Mouse (Mus musculus) forebrain, embryonic 12.5 days (tissue): ENCODE results near the gene Nt5dc3. TPM values are rescaled to one million over a fixed set of nuclear protein-coding genes. Genes with fewer than 3 reads are reported as not detected.

Experiments
- ATAC-seq: fragments of 200-750 bp; cut with Nextera tagmentation; 2 replicates; pipeline ENCODE4 v1.8.0; 2017; ENCODE audit warnings: moderate TSS enrichment; ENCODE audit not compliant: low FRiP score
- H3K27ac ChIP-seq: fragments of 300-500 bp; sonication (generic); 2 replicates; pipeline ENCODE4 v1.5.1; 2016; ENCODE audit warnings: mild to moderate bottlenecking
- H3K27me3 ChIP-seq: fragments of 300-500 bp; sonication (generic); 2 replicates; pipeline ENCODE4 v1.6.1; 2016; ENCODE audit warnings: mild to moderate bottlenecking
- H3K36me3 ChIP-seq: fragments of 300-500 bp; sonication (generic); replicated peaks from 2 replicates; pipeline ENCODE4 v1.6.1; 2016; ENCODE audit warnings: mild to moderate bottlenecking
- H3K4me1 ChIP-seq: fragments of 300-500 bp; sonication (generic); 2 replicates; pipeline ENCODE4 v1.6.1; 2016
- H3K4me2 ChIP-seq: fragments of 300-500 bp; sonication (generic); 2 replicates; pipeline ENCODE4 v1.6.1; 2016; ENCODE audit warnings: mild to moderate bottlenecking, moderate library complexity
- H3K4me3 ChIP-seq: fragments of 300-500 bp; sonication (generic); replicated peaks from 2 replicates; pipeline ENCODE4 v1.5.1; 2016; ENCODE audit warnings: mild to moderate bottlenecking
- H3K9ac ChIP-seq: fragments of 300-500 bp; sonication (generic); 2 replicates; pipeline ENCODE4 v1.6.1; 2016; ENCODE audit warnings: mild to moderate bottlenecking
- H3K9me3 ChIP-seq: fragments of 300-500 bp; sonication (generic); 2 replicates; pipeline ENCODE4 v1.6.1; 2016
- WGBS: fragments of 180-500 bp; shearing (Covaris S2); methylation state at CpG from one replicate; pipeline ENCODE4 v1.1.7; 2016; 5-methylcytosine and 5-hydroxymethylcytosine counted together
- polyA plus RNA-seq: library from polyadenylated mRNA; unstranded; fragments of >200 nt; fragmentation: Nextera tagmentation; extraction: Ambion mirVana; gene quantifications from 2 replicates; pipeline ENCODE4 v1.2.1, GENCODE M21; 2016

Gene Nt5dc3
- polyA plus RNA-seq, 1 experiment from 2014 or later = 2.4 TPM

DNA sequence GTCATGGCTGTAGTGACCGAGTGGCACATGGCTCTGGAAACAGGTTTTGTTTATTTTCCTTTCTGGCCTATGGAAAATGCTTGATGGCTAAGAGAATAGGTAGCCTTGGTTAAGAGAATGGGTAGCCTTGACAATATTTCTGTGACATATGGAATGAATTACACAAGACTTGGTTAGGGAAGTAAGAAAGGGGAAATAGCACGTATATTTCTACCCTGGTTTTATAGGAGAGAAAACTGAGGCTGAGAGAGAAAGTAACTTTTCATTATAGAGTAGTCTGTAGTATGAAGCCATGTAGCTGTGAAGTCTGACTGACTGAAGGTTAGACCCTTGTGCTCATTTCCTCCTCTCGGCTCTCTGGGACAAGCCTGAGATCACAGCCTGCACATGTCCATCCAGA, 48.1 kb downstream of the Nt5dc3 start:
- Histone ChIP-seq H3K36me3 (no peaks in the 10 kb centered on the region; the same call in 1 of the 2 replicates), H3K4me2 (no peak overlapping the region), H3K27ac (no peak overlapping the region), H3K4me3 (no peak overlapping the region), H3K4me1 (peaks cover 7% of the 10 kb centered on the region; the same call in 1 of the 2 replicates), H3K9ac (no peak overlapping the region), H3K9me3 (0 out of 2 replicates have a peak, but pooled peaks cover 6% of the 10 kb centered on the region), H3K27me3 (no peaks in the 10 kb centered on the region)
- ATAC-seq = no peak
- WGBS = 88% methylated on average over 3 of the region's 3 CpGs

- peaks cover 7% of the 10 kb centered on the region; the same call in 1 of the 2 replicates for H3K4me1 ChIP-seq
- H3K9me3 ChIP-seq = 0 out of 2 replicates have a peak, but pooled peaks cover 6% of the 10 kb centered on the region
- no peak overlapping the region for H3K4me3 ChIP-seq
- WGBS = 86% methylated on average over 15 of the region's 15 CpGs
- H3K27me3 ChIP-seq = no peaks in the 10 kb centered on the region
- H3K9ac ChIP-seq = no peak overlapping the region
- no peaks in the 10 kb centered on the region; the same call in 1 of the 2 replicates for H3K36me3 ChIP-seq
- H3K27ac ChIP-seq = no peak overlapping the region
- no peak overlapping the region for H3K4me2 ChIP-seq
- no peak for ATAC-seq
Measured at GRCm38 (mm10) chr10:86828221-86829135, 49.7 kb downstream of the Nt5dc3 start.

- H3K27me3 ChIP-seq = no peaks in the 10 kb centered on the region
- H3K27ac ChIP-seq = no peak overlapping the region
- H3K9ac ChIP-seq = no peak overlapping the region
- H3K4me2 ChIP-seq = no peak overlapping the region
- WGBS = 84% methylated on average over 2 of the region's 2 CpGs
- 0 out of 2 replicates have a peak, but pooled peaks cover 6% of the 10 kb centered on the region for H3K9me3 ChIP-seq
- ATAC-seq = no peak
- no peak overlapping the region for H3K4me3 ChIP-seq
- no peaks in the 10 kb centered on the region; the same call in 1 of the 2 replicates for H3K36me3 ChIP-seq
- peaks cover 5% of the 10 kb centered on the region; the same call in 1 of the 2 replicates for H3K4me1 ChIP-seq
Measured at GRCm38 (mm10) chr10:86829515-86829914, 50.7 kb downstream of the Nt5dc3 start.

DNA sequence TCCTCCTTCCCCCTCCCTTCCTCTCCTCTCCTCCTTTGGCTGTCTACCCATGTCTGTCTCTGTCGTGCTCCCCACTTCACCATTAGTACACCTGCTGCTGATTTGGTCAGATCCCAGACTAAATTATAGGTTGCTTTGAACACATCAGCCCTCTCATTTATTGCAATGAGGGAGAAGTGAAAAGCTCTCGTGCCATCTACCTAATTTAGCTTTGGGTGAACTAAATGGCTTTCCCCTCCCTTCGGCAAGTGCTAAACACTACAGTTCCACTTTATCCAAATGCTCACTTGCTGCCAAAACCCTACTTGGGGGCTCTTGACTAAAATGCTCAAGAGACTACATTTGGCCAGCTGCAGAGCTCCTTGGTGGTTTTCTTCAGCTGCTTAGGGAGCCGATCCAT, 58.0 kb downstream of the Nt5dc3 start:
- Histone ChIP-seq H3K36me3 (no peaks in the 10 kb centered on the region; the same call in 1 of the 2 replicates), H3K4me2 (no peak overlapping the region), H3K9ac (no peak overlapping the region), H3K4me3 (no peak overlapping the region), H3K4me1 (no peaks in the 10 kb centered on the region; the same call in 1 of the 2 replicates), H3K27me3 (no peaks in the 10 kb centered on the region), H3K27ac (no peak overlapping the region), H3K9me3 (no peaks in the 10 kb centered on the region)
- ATAC-seq = no peak
- WGBS = 53% methylated on average over 4 of the region's 4 CpGs

DNA sequence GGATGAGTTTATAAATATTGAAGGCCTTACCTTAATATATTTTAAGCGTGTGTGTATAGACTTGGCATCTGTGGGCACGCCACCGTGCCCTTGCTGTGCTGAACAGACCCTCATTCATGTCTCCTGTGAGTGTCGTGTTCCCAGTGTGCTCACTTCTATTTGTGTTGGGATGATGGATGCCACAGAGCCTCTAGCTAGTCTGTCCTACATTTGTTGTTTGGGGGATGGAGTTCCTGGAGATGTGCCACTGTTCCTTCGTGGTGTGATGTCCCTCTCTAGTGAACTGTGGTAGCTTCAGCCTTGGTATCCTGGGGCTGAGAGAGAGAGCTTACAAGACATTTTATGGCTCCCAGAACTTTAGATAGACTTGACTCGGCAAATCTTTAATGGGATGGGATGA, 60.0 kb downstream of the Nt5dc3 start:
- 91% methylated on average over 6 of the region's 6 CpGs for WGBS

DNA sequence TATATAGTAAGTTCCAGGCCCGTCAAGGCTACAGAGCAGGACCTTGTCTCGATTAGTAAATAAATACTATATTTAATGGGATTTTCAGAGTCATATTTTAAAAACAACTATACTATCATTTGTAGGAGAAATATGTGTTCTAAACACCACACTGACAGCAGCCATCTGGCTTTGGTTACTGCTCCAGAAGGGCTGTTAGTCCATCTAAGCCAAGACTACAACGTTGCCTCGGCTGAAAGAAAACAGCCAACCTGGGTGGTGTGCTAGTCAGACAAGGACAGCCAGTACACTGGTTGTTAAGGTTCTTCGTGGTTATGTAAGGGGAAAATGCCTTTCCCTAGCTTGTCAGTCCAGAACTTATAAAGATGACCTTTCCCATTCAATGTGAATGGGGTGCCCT, 63.9 kb downstream of the Nt5dc3 start:
- Histone ChIP-seq H3K9me3 (no peaks in the 10 kb centered on the region), H3K4me2 (no peak overlapping the region), H3K4me1 (no peaks in the 10 kb centered on the region), H3K27ac (no peak overlapping the region), H3K4me3 (no peak overlapping the region), H3K9ac (no peak overlapping the region), H3K27me3 (no peaks in the 10 kb centered on the region), H3K36me3 (no peaks in the 10 kb centered on the region)
- no peak for ATAC-seq
- 90% methylated on average over 5 of the region's 5 CpGs for WGBS

More for the DNA sequence above, 60.0 kb downstream of the Nt5dc3 start:
- Histone ChIP-seq H3K27me3 (no peaks in the 10 kb centered on the region), H3K4me2 (no peak overlapping the region), H3K9ac (no peak overlapping the region), H3K9me3 (no peaks in the 10 kb centered on the region), H3K4me3 (no peak overlapping the region), H3K36me3 (no peaks in the 10 kb centered on the region; the same call in 1 of the 2 replicates), H3K27ac (no peak overlapping the region), H3K4me1 (no peaks in the 10 kb centered on the region; the same call in 1 of the 2 replicates)
- ATAC-seq = no peak

DNA sequence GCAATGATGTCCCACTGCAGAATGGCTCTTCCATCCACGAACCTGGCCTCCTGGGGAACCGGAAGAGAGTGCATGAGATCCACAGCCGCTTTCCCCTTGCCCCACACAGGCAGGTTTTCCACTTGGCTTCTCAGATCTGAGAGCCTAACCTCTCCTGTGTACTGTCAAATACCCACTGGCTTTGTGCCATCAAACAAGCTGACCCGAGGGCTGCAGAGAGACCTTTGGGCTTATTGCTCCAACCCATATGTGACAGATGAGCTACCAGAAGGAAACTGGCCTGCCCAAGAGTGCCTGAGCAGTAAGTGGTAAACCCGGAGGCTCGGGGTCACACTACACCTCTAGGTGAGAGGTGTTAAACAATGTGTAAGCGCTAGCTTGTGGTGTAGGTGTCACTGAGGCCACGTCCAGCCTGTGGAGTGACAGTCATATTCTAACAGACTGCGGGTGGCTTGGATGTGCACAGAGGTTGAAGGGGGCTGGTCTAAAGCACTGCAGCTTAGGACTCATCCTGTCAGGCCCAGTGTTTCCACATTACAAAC, 68.2 kb downstream of the Nt5dc3 start:
- no peaks in the 10 kb centered on the region for H3K9me3 ChIP-seq
- H3K4me1 ChIP-seq = no peaks in the 10 kb centered on the region
- no peak for ATAC-seq
- no peak overlapping the region for H3K9ac ChIP-seq
- H3K4me2 ChIP-seq = no peak overlapping the region
- H3K4me3 ChIP-seq = no peak overlapping the region
- H3K27ac ChIP-seq = no peak overlapping the region
- no peaks in the 10 kb centered on the region for H3K36me3 ChIP-seq
- 88% methylated on average over 9 of the region's 9 CpGs for WGBS
- H3K27me3 ChIP-seq = no peaks in the 10 kb centered on the region

DNA sequence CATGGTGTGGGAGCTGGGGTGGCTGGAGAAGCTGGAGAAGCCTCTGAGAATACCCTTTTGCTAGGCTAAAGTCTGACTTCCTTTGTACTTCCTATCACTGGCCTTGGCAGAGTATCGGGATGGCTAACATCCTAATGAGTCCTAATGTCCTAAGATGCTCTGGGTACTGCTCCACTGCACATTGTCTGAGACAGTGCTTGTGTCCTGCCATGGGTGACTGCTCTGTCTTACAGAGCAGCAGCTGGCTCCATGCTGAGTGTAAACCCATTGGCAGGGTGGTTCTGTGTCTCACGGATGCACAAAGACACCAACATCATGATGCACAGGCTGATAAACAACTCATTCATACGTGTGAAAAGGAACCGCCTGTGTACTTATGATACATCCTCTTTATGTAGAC, 70.3 kb downstream of the Nt5dc3 start:
- Histone ChIP-seq H3K4me2 (no peak overlapping the region), H3K4me3 (no peak overlapping the region)
- 88% methylated on average over 4 of the region's 4 CpGs for WGBS

DNA sequence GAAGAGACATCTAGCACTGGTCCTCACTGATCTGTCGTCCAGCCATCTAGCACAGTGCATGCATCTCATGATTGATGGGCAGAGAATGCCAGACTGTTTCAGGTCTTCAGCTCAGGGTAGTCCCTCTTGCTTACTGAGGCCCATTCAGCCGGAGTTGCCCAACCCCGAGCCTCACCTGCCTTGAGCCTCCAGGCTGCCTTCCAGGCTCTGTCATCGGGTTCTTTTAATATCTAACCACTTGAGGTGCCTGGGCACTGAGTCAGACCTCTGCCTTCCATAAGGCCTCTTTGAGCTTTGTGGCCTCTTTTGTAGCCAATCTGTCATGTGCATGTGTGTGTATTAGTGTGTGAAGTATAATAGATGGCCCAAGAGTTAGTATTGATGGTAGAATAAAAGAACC, 70.7 kb downstream of the Nt5dc3 start:
- Histone ChIP-seq H3K27ac (no peak overlapping the region), H3K4me1 (no peaks in the 10 kb centered on the region), H3K4me2 (no peak overlapping the region), H3K36me3 (no peaks in the 10 kb centered on the region), H3K4me3 (no peak overlapping the region), H3K9ac (no peak overlapping the region), H3K9me3 (no peaks in the 10 kb centered on the region), H3K27me3 (no peaks in the 10 kb centered on the region)
- WGBS = 79% methylated on average over 4 of the region's 4 CpGs
- ATAC-seq = no peak

More for the DNA sequence above, 70.3 kb downstream of the Nt5dc3 start:
- Histone ChIP-seq H3K9ac (no peak overlapping the region), H3K4me1 (no peaks in the 10 kb centered on the region), H3K27ac (no peak overlapping the region), H3K36me3 (no peaks in the 10 kb centered on the region), H3K27me3 (no peaks in the 10 kb centered on the region), H3K9me3 (no peaks in the 10 kb centered on the region)
- no peak for ATAC-seq

- Histone ChIP-seq H3K9me3 (no peaks in the 10 kb centered on the region), H3K4me2 (no peak overlapping the region), H3K27me3 (no peaks in the 10 kb centered on the region), H3K4me1 (no peaks in the 10 kb centered on the region), H3K36me3 (no peaks in the 10 kb centered on the region), H3K9ac (no peak overlapping the region), H3K4me3 (no peak overlapping the region), H3K27ac (no peak overlapping the region)
- WGBS = 79% methylated on average over 6 of the region's 6 CpGs
- no peak for ATAC-seq
Measured at GRCm38 (mm10) chr10:86852160-86852559, 73.4 kb downstream of the Nt5dc3 start.

- Histone ChIP-seq H3K4me1 (no peaks in the 10 kb centered on the region), H3K4me2 (no peak overlapping the region), H3K4me3 (no peak overlapping the region), H3K27ac (no peak overlapping the region), H3K27me3 (no peaks in the 10 kb centered on the region), H3K9me3 (no peaks in the 10 kb centered on the region), H3K9ac (no peak overlapping the region), H3K36me3 (no peaks in the 10 kb centered on the region)
- 84% methylated on average over 3 of the region's 3 CpGs for WGBS
- ATAC-seq = no peak
Measured at GRCm38 (mm10) chr10:86853433-86853832, 74.6 kb downstream of the Nt5dc3 start.

DNA sequence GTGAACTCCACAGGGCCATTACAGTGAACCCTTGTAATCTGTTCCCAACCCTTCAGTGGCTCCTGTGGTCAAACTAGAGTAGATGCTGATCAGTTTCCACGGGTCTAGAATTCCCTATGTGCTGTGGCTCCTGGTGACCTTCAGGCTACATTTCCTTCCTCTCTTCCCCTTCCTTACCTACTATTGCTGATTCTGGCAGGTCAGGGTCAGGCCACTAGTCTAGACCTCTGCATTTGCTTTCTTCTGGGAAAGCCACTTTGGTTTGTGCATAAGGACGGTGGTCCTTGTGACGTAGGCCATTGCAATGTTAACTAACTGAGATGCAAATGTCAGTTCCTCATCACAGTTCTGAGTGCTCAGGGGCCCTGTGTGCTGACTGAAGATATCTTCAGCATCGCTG, 81.6 kb downstream of the Nt5dc3 start:
- Histone ChIP-seq H3K36me3 (no peaks in the 10 kb centered on the region), H3K27me3 (no peaks in the 10 kb centered on the region), H3K4me2 (no peak overlapping the region), H3K4me3 (no peak overlapping the region), H3K9me3 (no peaks in the 10 kb centered on the region), H3K4me1 (no peaks in the 10 kb centered on the region), H3K27ac (no peak overlapping the region), H3K9ac (no peak overlapping the region)
- no peak for ATAC-seq
- 81% methylated on average over 4 of the region's 4 CpGs for WGBS
